Mouse (Mus musculus): ENCODE results near the gene Phf21a.

DNA sequence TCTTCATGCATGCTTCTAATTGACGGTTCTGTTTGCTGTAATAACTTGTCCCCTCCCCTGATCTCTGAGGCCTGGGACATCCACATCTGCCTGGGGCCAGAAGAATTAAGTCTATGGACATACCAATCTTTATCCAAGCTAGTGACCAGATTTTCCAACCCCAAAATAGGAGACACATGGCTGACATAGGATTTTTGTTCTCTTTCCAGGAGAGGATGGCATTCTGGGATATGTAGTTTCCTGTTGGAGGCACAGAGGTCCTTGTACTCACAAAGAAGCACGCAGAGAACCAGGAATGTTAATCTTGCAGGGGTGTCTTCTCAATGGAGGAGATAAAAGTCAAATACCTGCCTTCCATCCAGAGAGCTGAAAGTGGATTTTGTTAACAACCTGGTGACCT, 40.2 kb upstream of the Phf21a start:
- TF ChIP-seq CTCF (IDR thresholded peaks at IDR 0.05; ENCODE audit: borderline replicate concordance, extremely low read depth, insufficient read depth, insufficient read length) (no peak), POLR2A (IDR thresholded peaks at IDR 0.05; ENCODE audit: borderline replicate concordance, extremely low read depth, insufficient read depth, insufficient read length, poor library complexity, severe bottlenecking) (no peak)
